Mouse (Mus musculus) embryonic facial prominence, embryonic 11.5 days (tissue): ENCODE measurements around the gene Cdkn3. TPM values are rescaled to one million over a fixed set of nuclear protein-coding genes. Genes with fewer than 3 reads are reported as not detected.

Experiments used
- ATAC-seq: fragments of 200-750 bp; cut with Nextera tagmentation; replicated peaks from 2 replicates; pipeline ENCODE4 v1.8.0; 2017; ENCODE audit warnings: low read depth; ENCODE audit not compliant: insufficient number of reproducible peaks, low FRiP score, low TSS enrichment
- DNase-seq: peaks from one replicate; pipeline ENCODE4 v3.0.0-alpha.2; 2015; ENCODE audit warnings: low spot score
- H3K27ac ChIP-seq: fragments of 300-500 bp; sonication (generic); replicated peaks from 2 replicates; pipeline ENCODE4 v1.5.1; 2014; ENCODE audit warnings: mild to moderate bottlenecking, low read depth, low read length, control low read depth
- H3K27me3 ChIP-seq: fragments of 300-500 bp; sonication (generic); 2 replicates; pipeline ENCODE4 v1.6.1; 2014; ENCODE audit warnings: mild to moderate bottlenecking, low read length, moderate library complexity, mixed read lengths; ENCODE audit not compliant: control insufficient read depth, insufficient read depth
- H3K36me3 ChIP-seq: fragments of 300-500 bp; sonication (generic); replicated peaks from 2 replicates; pipeline ENCODE4 v1.6.1; 2014; ENCODE audit warnings: low read depth, mild to moderate bottlenecking, low read length, moderate library complexity, mixed read lengths; ENCODE audit not compliant: control insufficient read depth, insufficient read depth
- H3K4me1 ChIP-seq: fragments of 300-500 bp; sonication (generic); 2 replicates; pipeline ENCODE4 v1.6.1; 2014; ENCODE audit warnings: low read length, mixed read lengths; ENCODE audit not compliant: control insufficient read depth, insufficient read depth
- H3K4me2 ChIP-seq: fragments of 300-500 bp; sonication (generic); 2 replicates; pipeline ENCODE4 v1.6.1; 2014; ENCODE audit warnings: low read depth, mild to moderate bottlenecking, control low read depth, low read length, moderate library complexity
- H3K4me3 ChIP-seq: fragments of 300-500 bp; sonication (generic); 2 replicates; pipeline ENCODE4 v1.5.1; 2014; ENCODE audit warnings: low read depth, low read length, control low read depth
- H3K9ac ChIP-seq: fragments of 300-500 bp; sonication (generic); replicated peaks from 2 replicates; pipeline ENCODE4 v1.6.1; 2014; ENCODE audit warnings: mild to moderate bottlenecking, control low read depth, low read length
- H3K9me3 ChIP-seq: fragments of 300-500 bp; sonication (generic); replicated peaks from 2 replicates; pipeline ENCODE4 v1.6.1; 2016; ENCODE audit warnings: mild to moderate bottlenecking, low read length, inconsistent platforms, mixed read lengths; ENCODE audit not compliant: control insufficient read depth
- WGBS: fragments of 180-500 bp; shearing (Covaris S2); extraction: QIAGEN DNeasy Blood & Tissue Kit; methylation state at CpG from one replicate; pipeline ENCODE4 v1.1.7; 2014; 5-methylcytosine and 5-hydroxymethylcytosine counted together
- polyA plus RNA-seq: library from polyadenylated mRNA; unstranded; fragments of >200 nt; fragmentation: Nextera tagmentation; extraction: Ambion mirVana; gene quantifications from 2 replicates; pipeline ENCODE4 v1.2.1, GENCODE M21; 2014

The Cdkn3 gene
- polyA plus RNA-seq, 1 experiment from 2014 or later = 47.5 TPM

DNA sequence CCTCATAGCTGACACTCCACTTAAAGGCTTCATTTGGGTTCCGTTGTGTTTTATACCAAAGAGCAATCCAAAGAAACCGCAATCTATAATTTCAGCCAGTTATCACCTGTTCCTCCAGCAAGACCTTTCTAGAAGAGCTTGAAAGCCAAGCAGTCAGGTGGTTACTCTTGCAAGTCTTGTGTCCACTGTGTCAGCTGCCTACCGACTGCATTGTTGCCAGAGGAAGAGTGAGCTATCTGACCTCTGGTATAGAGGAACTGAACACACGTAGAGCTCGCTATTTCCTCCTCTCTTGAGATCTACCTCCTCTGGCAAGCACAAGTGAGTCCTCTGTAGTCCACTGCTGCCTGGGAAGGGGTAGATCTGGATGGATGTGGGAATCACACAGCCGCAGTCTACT is 845 bp downstream of the Cdkn3 start:
- WGBS = 44% methylated on average over 6 of the region's 6 CpGs

DNA sequence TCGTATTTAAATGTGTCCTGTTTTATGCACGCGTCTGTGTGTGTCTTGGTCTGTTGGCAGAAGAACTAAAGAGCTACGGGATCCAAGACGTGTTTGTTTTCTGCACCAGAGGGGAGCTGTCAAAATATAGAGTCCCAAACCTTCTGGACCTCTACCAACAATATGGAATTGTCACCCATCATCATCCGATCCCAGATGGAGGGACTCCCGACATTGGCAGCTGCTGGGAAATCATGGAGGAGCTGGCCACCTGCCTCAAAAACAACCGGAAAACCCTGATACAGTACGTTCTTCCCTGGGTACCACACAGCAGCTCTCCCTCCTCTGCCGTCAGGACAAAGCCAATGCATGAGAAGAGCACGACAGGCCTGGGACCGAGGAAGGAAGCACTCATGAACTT is 6.8 kb downstream of the Cdkn3 start:
- Histone ChIP-seq H3K36me3 (peaks cover 3% of the 10 kb centered on the region; the same call in 1 of the 2 replicates), H3K4me3 (no peak overlapping the region), H3K27ac (no peak overlapping the region), H3K9me3 (no peaks in the 10 kb centered on the region), H3K4me2 (no peak overlapping the region), H3K27me3 (no peaks in the 10 kb centered on the region), H3K4me1 (no peaks in the 10 kb centered on the region), H3K9ac (no peak overlapping the region)
- 91% methylated on average over 12 of the region's 12 CpGs for WGBS
- DNase-seq = no peak
- ATAC-seq = no peak

More for the DNA sequence above, 845 bp downstream of the Cdkn3 start:
- Histone ChIP-seq H3K27ac (no peak overlapping the region), H3K4me1 (peaks cover 3% of the 10 kb centered on the region; the same call in 1 of the 2 replicates), H3K9ac (peak overlapping the region; percentile 73), H3K4me2 (peak overlapping the region; percentile 89), H3K27me3 (no peaks in the 10 kb centered on the region), H3K36me3 (no peaks in the 10 kb centered on the region), H3K4me3 (peak overlapping the region; percentile 67), H3K9me3 (no peaks in the 10 kb centered on the region)
- ATAC-seq (no peak), DNase-seq (no peak)

DNA sequence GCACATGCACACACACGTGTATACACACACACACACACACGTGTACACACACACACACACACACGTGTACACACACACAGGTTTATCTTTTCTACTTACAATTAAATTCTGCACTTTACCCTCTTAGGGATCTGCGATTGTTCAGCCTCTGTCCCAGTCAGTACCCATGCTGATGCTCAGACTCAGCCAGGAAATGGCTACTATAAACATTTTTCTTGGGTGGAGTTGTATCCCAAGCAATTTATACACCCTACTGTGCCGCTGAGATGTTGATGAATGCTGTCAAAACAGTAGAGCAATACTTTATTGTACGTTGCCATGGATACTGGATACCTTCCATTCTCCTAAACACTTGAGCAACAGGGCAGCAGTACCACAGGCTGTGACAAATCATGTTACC is 9.7 kb downstream of the Cdkn3 start:
- Histone ChIP-seq H3K36me3 (peaks cover 6% of the 10 kb centered on the region), H3K4me1 (no peaks in the 10 kb centered on the region), H3K4me2 (no peak overlapping the region), H3K4me3 (no peak overlapping the region), H3K9ac (no peak overlapping the region), H3K27me3 (no peaks in the 10 kb centered on the region), H3K9me3 (no peaks in the 10 kb centered on the region), H3K27ac (no peak overlapping the region)
- 85% methylated on average over 6 of the region's 6 CpGs for WGBS
- ATAC-seq = no peak
- no peak for DNase-seq

DNA sequence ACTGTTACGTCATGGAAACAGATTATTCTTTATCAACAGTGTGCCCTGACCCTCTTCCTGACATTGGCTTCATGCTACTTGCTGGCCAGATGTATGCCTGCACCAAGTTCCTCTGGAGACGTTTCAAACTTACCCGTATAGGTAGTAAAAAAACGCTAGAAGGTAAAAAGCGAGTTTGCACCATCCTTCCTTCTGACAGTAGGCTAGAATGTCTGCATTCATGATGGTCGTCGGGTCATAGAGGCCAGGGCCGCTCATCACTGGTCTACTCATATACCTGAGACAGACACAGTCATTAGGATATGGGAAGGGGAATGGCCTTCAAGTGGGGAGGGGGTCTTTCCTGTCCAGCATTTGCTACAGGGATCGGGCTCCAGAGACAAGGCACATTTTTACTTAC is 18.4 kb downstream of the Cdkn3 start:
- Histone ChIP-seq H3K4me1 (no peaks in the 10 kb centered on the region), H3K4me2 (no peak overlapping the region), H3K9me3 (no peaks in the 10 kb centered on the region), H3K27ac (no peak overlapping the region), H3K4me3 (no peak overlapping the region), H3K27me3 (no peaks in the 10 kb centered on the region), H3K36me3 (peaks cover 23% of the 10 kb centered on the region), H3K9ac (no peak overlapping the region)
- WGBS = 96% methylated on average over 9 of the region's 9 CpGs
- no peak for DNase-seq
- no peak for ATAC-seq

DNA sequence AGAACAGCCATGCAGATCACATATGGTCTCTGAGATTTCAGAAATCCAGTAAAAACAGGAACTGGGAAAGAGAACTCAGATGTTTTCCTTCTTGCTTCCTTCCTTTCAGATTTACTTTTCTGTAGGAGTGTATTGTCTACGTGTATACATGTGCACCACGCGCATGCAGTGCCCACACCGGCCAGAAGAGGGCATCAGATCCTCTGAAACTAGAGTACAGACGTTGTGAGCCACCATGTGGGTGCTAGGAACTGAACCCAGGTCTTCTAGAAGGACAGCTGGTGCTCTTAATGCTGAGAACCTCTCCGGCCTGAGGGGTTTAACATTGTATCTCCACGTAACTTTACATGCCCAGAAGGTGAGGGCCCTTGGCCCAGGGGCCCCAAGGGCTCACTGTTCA is 18.9 kb downstream of the Cdkn3 start:
- ATAC-seq = no peak
- DNase-seq = no peak
- 93% methylated on average over 7 of the region's 7 CpGs for whole genome bisulfite sequencing
- H3K4me1 ChIP-seq = no peaks in the 10 kb centered on the region
- H3K27ac ChIP-seq = no peak overlapping the region
- no peaks in the 10 kb centered on the region for H3K9me3 ChIP-seq
- H3K27me3 ChIP-seq = no peaks in the 10 kb centered on the region
- peaks cover 23% of the 10 kb centered on the region for H3K36me3 ChIP-seq
- H3K4me2 ChIP-seq = no peak overlapping the region
- H3K4me3 ChIP-seq = no peak overlapping the region
- no peak overlapping the region for H3K9ac ChIP-seq

DNA sequence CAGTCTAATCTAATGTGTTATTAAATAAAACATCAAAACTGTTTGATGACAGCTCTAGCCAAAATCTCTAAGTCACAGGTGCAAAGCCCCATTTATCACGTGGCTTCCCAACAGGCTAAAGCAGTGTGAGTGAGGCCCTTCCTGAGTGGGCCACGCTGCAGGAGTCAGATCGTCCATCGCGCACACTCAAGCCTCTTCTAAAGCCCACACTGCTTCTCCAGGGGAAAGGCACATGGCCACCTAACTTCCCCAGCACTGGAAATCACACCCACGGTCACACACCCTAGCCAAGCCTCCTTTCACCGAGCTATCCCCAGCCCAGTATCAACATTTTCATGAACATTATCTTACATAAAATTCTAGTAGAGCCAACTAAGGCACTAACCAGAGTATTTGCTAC is 20.7 kb downstream of the Cdkn3 start:
- H3K27ac ChIP-seq = no peak overlapping the region
- H3K4me1 ChIP-seq = no peaks in the 10 kb centered on the region
- WGBS = 95% methylated on average over 7 of the region's 7 CpGs
- H3K9ac ChIP-seq = no peak overlapping the region
- no peaks in the 10 kb centered on the region for H3K27me3 ChIP-seq
- ATAC-seq = no peak
- DNase-seq = no peak
- no peak overlapping the region for H3K4me3 ChIP-seq
- H3K36me3 ChIP-seq = peaks cover 18% of the 10 kb centered on the region
- H3K4me2 ChIP-seq = no peak overlapping the region
- no peaks in the 10 kb centered on the region for H3K9me3 ChIP-seq

DNA sequence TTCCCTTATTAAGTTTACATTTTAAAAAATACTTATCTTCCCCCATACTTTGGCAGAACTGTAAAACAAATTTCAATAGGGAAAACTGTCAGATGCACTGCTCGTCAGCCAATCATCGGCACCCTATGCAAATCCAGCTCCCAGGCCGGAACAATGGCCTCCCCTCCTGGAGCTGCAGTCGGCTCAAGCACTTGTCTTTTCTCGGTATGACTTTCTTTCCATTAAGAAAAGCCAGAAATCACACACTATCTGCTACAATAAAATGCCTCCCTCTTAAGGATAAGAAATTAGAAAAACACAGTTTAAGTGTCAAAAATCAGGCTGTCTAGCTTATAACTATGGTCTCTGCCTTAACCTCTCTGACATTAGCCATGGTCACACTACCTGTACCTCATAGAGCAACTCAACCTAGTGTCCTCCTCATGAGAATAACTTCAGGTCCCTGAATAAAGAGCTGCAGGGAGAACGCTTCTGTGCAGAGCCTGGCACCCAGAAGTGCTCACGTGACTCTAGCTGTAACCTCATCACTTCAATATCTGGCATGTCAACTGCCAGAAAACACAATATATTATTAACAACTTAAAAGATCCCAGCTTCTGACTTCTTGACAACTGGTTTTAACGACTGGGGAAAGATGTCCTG is 22.0 kb downstream of the Cdkn3 start:
- no peak overlapping the region for H3K4me3 ChIP-seq
- WGBS = 90% methylated on average over 8 of the region's 8 CpGs
- H3K9ac ChIP-seq = no peak overlapping the region
- DNase-seq (no peak), ATAC-seq (no peak)
- H3K4me1 ChIP-seq = no peaks in the 10 kb centered on the region
- H3K9me3 ChIP-seq = no peaks in the 10 kb centered on the region
- no peak overlapping the region for H3K4me2 ChIP-seq
- no peaks in the 10 kb centered on the region for H3K27me3 ChIP-seq
- no peak overlapping the region for H3K27ac ChIP-seq
- H3K36me3 ChIP-seq = peaks cover 15% of the 10 kb centered on the region

DNA sequence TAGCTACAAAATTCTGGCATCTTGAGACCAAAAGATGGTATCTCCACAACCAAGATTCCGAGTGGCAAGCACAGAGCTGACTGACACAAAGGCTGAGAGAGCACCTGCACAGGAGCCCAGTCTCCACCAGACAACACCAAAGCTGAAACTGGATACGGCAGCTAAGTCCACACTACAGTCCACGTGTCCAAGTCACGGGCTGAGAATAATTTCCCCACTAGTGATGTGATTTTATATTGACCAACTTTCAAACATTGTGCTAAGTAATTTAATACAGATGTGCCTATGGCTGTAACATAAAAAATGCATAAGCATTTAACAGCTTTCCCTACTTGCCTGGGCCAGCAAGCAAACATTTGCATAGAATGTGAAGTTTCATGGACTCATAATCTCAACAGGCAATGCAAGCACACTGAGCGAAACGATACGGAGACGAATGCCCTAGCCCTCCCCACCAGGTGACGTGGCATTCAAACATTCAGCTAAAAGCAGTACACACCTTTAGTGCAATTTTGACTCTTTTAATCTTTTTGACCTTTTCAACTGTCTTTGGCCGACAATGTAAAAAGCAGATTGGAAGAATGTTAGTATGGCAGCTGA is 23.1 kb downstream of the Cdkn3 start:
- H3K36me3 ChIP-seq = peaks cover 11% of the 10 kb centered on the region
- DNase-seq = no peak
- 87% methylated on average over 10 of the region's 10 CpGs for WGBS

More for the DNA sequence above, 23.1 kb downstream of the Cdkn3 start:
- Histone ChIP-seq H3K4me2 (no peak overlapping the region), H3K4me3 (no peak overlapping the region), H3K4me1 (no peaks in the 10 kb centered on the region), H3K9ac (no peak overlapping the region), H3K27me3 (no peaks in the 10 kb centered on the region), H3K9me3 (no peaks in the 10 kb centered on the region), H3K27ac (no peak overlapping the region)
- no peak for ATAC-seq
